Mouse (Mus musculus) adrenal gland, postnatal 25 days (tissue): ENCODE measurements around the gene Dnase1. TPM values are rescaled to one million over a fixed set of nuclear protein-coding genes. Genes with fewer than 3 reads are reported as not detected.
"Not testable (repeated sequence)": the region's sequence is repeated elsewhere in the genome, so short reads cannot be mapped to it uniquely, and the experiment has no call there.

Experiments used
- DNase-seq: peaks from one replicate; pipeline ENCODE4 v3.0.0; 2021; ENCODE audit warnings: mixed read lengths
- long read RNA-seq: library from polyadenylated mRNA; stranded (forward); transcript quantifications from one replicate; pipeline ENCODE4 v2.0.0, GENCODE M21; 2021
- total RNA-seq: library from RNA; stranded (reverse); gene quantifications from 2 replicates; pipeline ENCODE4 v1.2.3, GENCODE M21; 2021

Gene Dnase1
- not detected in 2 replicates for total RNA-seq
- long read RNA-seq = 0 reads

GRCm38 (mm10) chr16:4036807-4037206, at the start of gene Dnase1:
Gene Dnase1 (plus strand): TSS chr16:4036942.
- DNase-seq = no peak

GRCm38 (mm10) chr16:3988410-3988809, 48.3 kb upstream of the Dnase1 start:
- DNase-seq = no peak

- DNase-seq = peak; percentile 94
Observed at GRCm38 (mm10) chr16:4003489-4004398, 33.0 kb upstream of the Dnase1 start, which contains the start of gene Slx4. Gene Slx4 (minus strand): TSS chr16:4003770.

- no peak for DNase-seq
Observed at GRCm38 (mm10) chr16:4012882-4013570, 23.7 kb upstream of the Dnase1 start.

- no peak for DNase-seq
Observed at GRCm38 (mm10) chr16:4014040-4014668, 22.6 kb upstream of the Dnase1 start.

GRCm38 (mm10) chr16:4016786-4017185, 20.0 kb upstream of the Dnase1 start:
- not testable (repeated sequence) for DNase-seq

GRCm38 (mm10) chr16:4017466-4017865, 19.3 kb upstream of the Dnase1 start:
- not testable (repeated sequence) for DNase-seq

GRCm38 (mm10) chr16:4021241-4021640, 15.5 kb upstream of the Dnase1 start:
- DNase-seq = no peak

- no peak for DNase-seq
Observed at GRCm38 (mm10) chr16:4022719-4023118, 14.0 kb upstream of the Dnase1 start.

GRCm38 (mm10) chr16:4026672-4027071, 10.1 kb upstream of the Dnase1 start:
- DNase-seq = no peak

- no peak for DNase-seq
Observed at GRCm38 (mm10) chr16:4027211-4027610, 9.5 kb upstream of the Dnase1 start.

- DNase-seq = no peak
Observed at GRCm38 (mm10) chr16:4029371-4029841, 7.3 kb upstream of the Dnase1 start.

- DNase-seq = no peak
Observed at GRCm38 (mm10) chr16:4030501-4030900, 6.2 kb upstream of the Dnase1 start.

GRCm38 (mm10) chr16:4031441-4032274, 5.1 kb upstream of the Dnase1 start:
- no peak for DNase-seq

- peak; percentile 39 for DNase-seq
Observed at GRCm38 (mm10) chr16:4032341-4032748, 4.4 kb upstream of the Dnase1 start.

- no peak for DNase-seq
Observed at GRCm38 (mm10) chr16:4033971-4034370, 2.8 kb upstream of the Dnase1 start.

GRCm38 (mm10) chr16:4034476-4034875, 2.3 kb upstream of the Dnase1 start:
- no peak for DNase-seq

- DNase-seq = no peak
Observed at GRCm38 (mm10) chr16:4035575-4035974, 1.2 kb upstream of the Dnase1 start.

- no peak for DNase-seq
Observed at GRCm38 (mm10) chr16:4037690-4038089, 948 bp downstream of the Dnase1 start.

- no peak for DNase-seq
Observed at GRCm38 (mm10) chr16:4040206-4040605, 3.5 kb downstream of the Dnase1 start.

GRCm38 (mm10) chr16:4041646-4042045, 4.9 kb downstream of the Dnase1 start:
- DNase-seq = no peak

- peak; percentile 14 for DNase-seq
Observed at GRCm38 (mm10) chr16:4044093-4044492, 7.4 kb downstream of the Dnase1 start.
